Mouse (Mus musculus) thymus, adult 2 months (tissue): ENCODE measurements around the gene Slc28a3.

Experiments
- CTCF ChIP-seq: fragments of 200-500 bp; IDR thresholded peaks from 2 replicates; pipeline ENCODE4 v1.5.1; 2012; ENCODE audit warnings: mild to moderate bottlenecking, control low read depth, low read length, moderate library complexity, borderline replicate concordance; ENCODE audit not compliant: control insufficient read depth, poor library complexity, insufficient read depth; ENCODE audit errors: extremely low read depth
- POLR2A ChIP-seq: fragments of 200-500 bp; IDR thresholded peaks from 2 replicates; pipeline ENCODE4 v1.6.1; 2012; ENCODE audit warnings: mild to moderate bottlenecking, low read length, control low read depth, moderate library complexity; ENCODE audit not compliant: control insufficient read depth, poor library complexity, insufficient read depth; ENCODE audit errors: extremely low read depth

DNA sequence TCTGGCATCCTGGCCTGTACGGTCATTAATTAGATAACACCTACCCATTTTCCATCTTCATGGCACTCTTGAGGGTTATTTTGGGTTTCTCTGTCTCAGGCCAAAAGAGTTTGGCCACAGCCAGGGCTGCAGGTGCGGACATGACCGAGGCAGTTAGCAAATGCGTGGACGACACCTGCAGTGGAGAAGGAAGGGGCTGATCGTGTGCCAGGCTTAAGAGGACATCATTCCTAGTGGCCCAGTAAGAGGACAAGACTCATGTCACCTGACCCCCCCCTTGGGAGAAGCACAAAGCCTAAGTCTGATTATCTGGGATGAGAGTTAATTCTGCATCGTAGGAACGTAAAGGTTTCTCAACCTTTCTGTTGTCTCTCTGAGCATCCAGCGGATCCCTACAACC, 44.5 kb downstream of the Slc28a3 start:
- no peak for TF ChIP-seq POLR2A
- TF ChIP-seq CTCF, result no peak
